Mouse (Mus musculus) stomach, embryonic 16.5 days (tissue): ENCODE measurements around the gene Cd72. TPM values are rescaled to one million over a fixed set of nuclear protein-coding genes. Genes with fewer than 3 reads are reported as not detected.

ENCODE experiments used
- ATAC-seq: fragments of 200-750 bp; cut with Nextera tagmentation; 2 replicates; pipeline ENCODE4 v1.8.0; 2017; ENCODE audit warnings: moderate number of reproducible peaks, moderate TSS enrichment; ENCODE audit not compliant: insufficient read depth, low FRiP score
- H3K27ac ChIP-seq: fragments of 300-500 bp; sonication (generic); 2 replicates; pipeline ENCODE4 v1.5.1; 2014; ENCODE audit warnings: low read length
- H3K27me3 ChIP-seq: fragments of 300-500 bp; sonication (generic); 2 replicates; pipeline ENCODE4 v1.6.1; 2014; ENCODE audit warnings: low read length, control low read depth, mixed read lengths; ENCODE audit not compliant: control insufficient read depth, insufficient read depth
- H3K36me3 ChIP-seq: fragments of 300-500 bp; sonication (generic); 2 replicates; pipeline ENCODE4 v1.6.1; 2014; ENCODE audit warnings: low read length; ENCODE audit not compliant: control insufficient read depth, insufficient read depth
- H3K4me1 ChIP-seq: fragments of 300-500 bp; sonication (generic); 2 replicates; pipeline ENCODE4 v1.6.1; 2014; ENCODE audit warnings: low read length, control low read depth, mixed read lengths; ENCODE audit not compliant: control insufficient read depth, insufficient read depth
- H3K4me2 ChIP-seq: fragments of 300-500 bp; sonication (generic); 2 replicates; pipeline ENCODE4 v1.6.1; 2014; ENCODE audit warnings: low read depth, low read length, mixed read lengths
- H3K4me3 ChIP-seq: fragments of 300-500 bp; sonication (generic); replicated peaks from 2 replicates; pipeline ENCODE4 v1.5.1; 2014; ENCODE audit warnings: mild to moderate bottlenecking, low read length
- H3K9ac ChIP-seq: fragments of 300-500 bp; sonication (generic); 2 replicates; pipeline ENCODE4 v1.6.1; 2014; ENCODE audit warnings: low read length
- H3K9me3 ChIP-seq: fragments of 300-500 bp; sonication (generic); replicated peaks from 2 replicates; pipeline ENCODE4 v1.6.1; 2016; ENCODE audit warnings: low read length, control low read depth; ENCODE audit not compliant: control insufficient read depth
- WGBS: fragments of 180-500 bp; shearing (Covaris S2); extraction: QIAGEN DNeasy Blood & Tissue Kit; methylation state at CpG from one replicate; pipeline ENCODE4 v1.1.7; 2014; 5-methylcytosine and 5-hydroxymethylcytosine counted together
- polyA plus RNA-seq: library from polyadenylated mRNA; unstranded; fragments of >200 nt; fragmentation: Nextera tagmentation; extraction: Ambion mirVana; gene quantifications from 2 replicates; pipeline ENCODE4 v1.2.1, GENCODE M21; 2015

Gene Cd72
- polyA plus RNA-seq, 1 experiment from 2014 or later: 3.5 TPM

DNA sequence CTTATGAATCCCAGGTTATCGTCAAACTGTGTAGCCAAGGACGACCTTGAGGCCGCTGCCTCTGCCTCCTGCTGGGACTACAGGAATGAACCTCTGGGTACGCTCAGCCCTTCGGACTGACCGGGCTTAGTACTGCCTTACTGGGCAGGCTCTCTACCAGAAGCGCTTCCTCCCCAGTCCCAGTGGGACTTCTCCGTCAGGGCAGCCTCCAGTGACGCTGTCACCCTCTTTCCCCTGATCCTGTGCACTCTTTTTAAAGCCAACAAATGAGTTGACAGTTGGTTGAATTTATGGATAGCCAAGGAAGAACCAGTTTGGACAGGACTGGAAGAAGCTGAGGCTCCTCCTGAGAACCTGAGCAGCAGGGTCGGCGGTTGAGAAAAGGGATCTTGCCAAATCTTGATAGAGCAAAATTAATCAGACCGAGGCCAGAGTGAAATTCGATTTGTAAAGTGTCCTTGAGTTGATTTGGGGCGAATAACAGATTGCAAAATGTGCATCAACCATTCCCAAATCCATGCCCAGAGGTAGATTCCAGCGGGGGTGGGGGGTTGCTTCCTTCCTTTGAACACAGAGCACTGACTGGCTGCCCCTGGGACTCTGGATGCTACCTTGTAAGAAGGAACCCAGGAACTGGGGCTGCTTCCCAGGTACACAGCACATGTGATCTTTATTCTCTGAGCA lies 35.3 kb downstream of the Cd72 start:
- no peak for ATAC-seq
- Histone ChIP-seq H3K9ac (no peak overlapping the region), H3K27me3 (no peaks in the 10 kb centered on the region), H3K27ac (peak overlapping the region; percentile 34), H3K4me2 (no peak overlapping the region), H3K4me1 (peaks cover 10% of the 10 kb centered on the region; the same call in 1 of the 2 replicates), H3K36me3 (peaks cover 17% of the 10 kb centered on the region; the same call in 1 of the 2 replicates), H3K9me3 (no peaks in the 10 kb centered on the region), H3K4me3 (no peak overlapping the region)
- WGBS: 66% methylated on average over 15 of the region's 15 CpGs

DNA sequence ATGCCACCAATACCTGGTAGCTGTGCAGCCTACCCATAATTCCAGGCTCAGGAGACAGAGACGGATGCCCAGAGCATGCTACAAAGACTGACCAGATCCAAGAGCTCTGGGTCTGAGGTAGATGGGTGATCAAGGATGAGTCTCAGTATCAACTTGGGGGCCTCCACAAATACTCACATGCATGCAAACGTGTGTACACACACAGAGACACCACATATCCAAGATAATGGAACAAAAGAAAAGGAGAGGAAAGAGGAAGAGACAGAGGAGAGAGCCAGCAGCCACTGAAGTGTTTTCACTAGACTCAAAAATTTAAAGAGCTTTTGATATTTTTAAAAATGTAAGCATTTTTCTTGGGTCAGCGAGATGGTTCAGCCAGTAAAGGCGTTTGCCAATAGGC lies 36.0 kb downstream of the Cd72 start:
- no peak overlapping the region for H3K4me3 ChIP-seq
- 0 out of 2 replicates have a peak overlapping the region, but pooled peaks have one; percentile 38 for H3K9ac ChIP-seq
- WGBS: 72% methylated on average over 4 of the region's 4 CpGs
- H3K36me3 ChIP-seq: peaks cover 12% of the 10 kb centered on the region; the same call in 1 of the 2 replicates
- H3K27me3 ChIP-seq: no peaks in the 10 kb centered on the region
- H3K4me2 ChIP-seq: no peak overlapping the region
- H3K9me3 ChIP-seq: no peaks in the 10 kb centered on the region
- H3K4me1 ChIP-seq: peaks cover 10% of the 10 kb centered on the region; the same call in 1 of the 2 replicates
- H3K27ac ChIP-seq: no peak overlapping the region; the same call in 1 of the 2 replicates
- no peak for ATAC-seq

DNA sequence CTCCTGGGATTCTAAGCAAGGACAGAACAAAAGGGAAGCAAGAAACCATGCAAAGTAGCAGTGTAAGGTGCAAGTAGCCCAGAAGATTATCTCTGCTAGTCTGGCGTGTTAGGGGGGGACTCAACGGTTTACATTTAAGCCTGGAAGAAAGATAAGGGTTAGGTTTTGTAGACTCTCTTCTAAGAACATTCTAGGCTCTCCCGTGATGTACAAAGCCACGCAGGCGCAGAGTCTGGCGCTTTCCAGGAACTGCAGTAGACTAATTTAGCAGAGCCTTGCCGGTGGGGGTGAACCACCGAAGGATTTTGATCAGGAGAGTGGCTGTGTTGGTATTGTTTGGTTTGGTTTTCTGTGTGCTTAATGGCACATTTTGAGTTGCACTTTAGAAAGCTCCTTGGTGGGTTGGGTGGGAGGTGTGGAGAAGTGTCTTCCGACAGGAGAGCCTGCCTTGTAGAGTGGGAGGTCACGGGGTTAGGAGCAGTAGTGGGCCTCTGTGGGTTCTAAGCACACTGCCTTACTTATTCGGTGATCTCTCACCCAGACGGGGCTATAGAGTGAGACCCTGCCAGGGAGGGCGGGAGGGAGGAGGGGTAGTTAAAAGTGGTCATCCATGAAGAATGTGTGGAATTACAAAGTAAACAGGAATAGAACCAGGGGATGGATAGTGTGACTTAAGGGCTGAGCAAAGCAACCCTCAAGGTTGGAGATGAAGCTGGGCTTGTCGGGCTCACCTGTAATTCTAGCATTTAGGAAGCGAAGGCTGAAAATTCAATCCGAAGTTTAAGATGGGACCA lies 37.0 kb downstream of the Cd72 start:
- no peak for ATAC-seq
- Histone ChIP-seq H3K36me3 (peaks cover 10% of the 10 kb centered on the region; the same call in 1 of the 2 replicates), H3K9ac (no peak overlapping the region), H3K9me3 (no peaks in the 10 kb centered on the region), H3K27me3 (no peaks in the 10 kb centered on the region), H3K4me3 (no peak overlapping the region), H3K4me2 (no peak overlapping the region), H3K4me1 (peaks cover 10% of the 10 kb centered on the region; the same call in 1 of the 2 replicates), H3K27ac (no peak overlapping the region)
- 67% methylated on average over 16 of the region's 16 CpGs for WGBS

DNA sequence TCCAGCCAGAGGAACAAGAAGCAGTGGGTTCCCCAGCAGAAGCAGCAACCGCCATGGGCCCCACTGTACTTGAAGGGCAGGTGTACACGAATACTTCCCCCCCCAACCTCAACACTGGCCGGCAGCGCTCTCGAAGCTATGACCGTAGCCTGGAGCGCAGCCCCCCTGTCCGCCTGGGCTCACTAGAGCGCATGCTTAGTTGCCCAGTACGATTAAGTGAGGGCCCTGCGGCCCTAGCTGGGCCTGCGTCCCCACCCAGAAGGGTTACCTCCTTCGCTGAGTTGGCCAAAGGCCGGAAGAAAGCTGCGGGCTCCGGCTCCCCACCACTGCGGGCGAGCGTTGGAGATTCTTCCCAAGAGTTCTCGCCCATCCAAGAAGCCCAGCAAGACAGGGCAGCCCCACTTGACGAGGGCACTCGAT lies 38.3 kb downstream of the Cd72 start:
- ATAC-seq: no peak
- Histone ChIP-seq H3K4me1 (peaks cover 10% of the 10 kb centered on the region; the same call in 1 of the 2 replicates), H3K27me3 (no peaks in the 10 kb centered on the region), H3K36me3 (peaks cover 10% of the 10 kb centered on the region; the same call in 1 of the 2 replicates), H3K4me3 (no peak overlapping the region), H3K9me3 (no peaks in the 10 kb centered on the region), H3K9ac (no peak overlapping the region), H3K4me2 (no peak overlapping the region), H3K27ac (no peak overlapping the region)
- WGBS: 94% methylated on average over 22 of the region's 22 CpGs

- 89% methylated on average over 29 of the region's 29 CpGs for WGBS
- ATAC-seq: no peak
- no peaks in the 10 kb centered on the region for H3K9me3 ChIP-seq
- H3K4me2 ChIP-seq: no peak overlapping the region
- no peak overlapping the region for H3K4me3 ChIP-seq
- peaks cover 10% of the 10 kb centered on the region; the same call in 1 of the 2 replicates for H3K4me1 ChIP-seq
- H3K9ac ChIP-seq: no peak overlapping the region
- H3K27ac ChIP-seq: no peak overlapping the region
- no peaks in the 10 kb centered on the region for H3K27me3 ChIP-seq
- peaks cover 10% of the 10 kb centered on the region; the same call in 1 of the 2 replicates for H3K36me3 ChIP-seq
Measured at GRCm38 (mm10) chr4:43415221-43416070, 39.0 kb downstream of the Cd72 start.

- WGBS: 89% methylated on average over 14 of the region's 14 CpGs
- Histone ChIP-seq H3K4me1 (peaks cover 5% of the 10 kb centered on the region; the same call in 1 of the 2 replicates), H3K4me3 (no peak overlapping the region), H3K9ac (no peak overlapping the region), H3K4me2 (no peak overlapping the region), H3K27me3 (no peaks in the 10 kb centered on the region), H3K36me3 (peaks cover 10% of the 10 kb centered on the region; the same call in 1 of the 2 replicates), H3K9me3 (no peaks in the 10 kb centered on the region), H3K27ac (no peak overlapping the region)
- ATAC-seq: no peak
Measured at GRCm38 (mm10) chr4:43414761-43415160, 39.7 kb downstream of the Cd72 start.

- Histone ChIP-seq H3K4me3 (peak overlapping the region; percentile 56), H3K27ac (peak overlapping the region; percentile 94), H3K36me3 (no peaks in the 10 kb centered on the region), H3K9me3 (no peaks in the 10 kb centered on the region), H3K4me1 (peaks cover 20% of the 10 kb centered on the region), H3K4me2 (peak overlapping the region; percentile 60), H3K27me3 (no peaks in the 10 kb centered on the region), H3K9ac (peak overlapping the region; percentile 74)
- ATAC-seq: no peak
- WGBS: 72% methylated on average over 12 of the region's 12 CpGs
Measured at GRCm38 (mm10) chr4:43407071-43407920, 47.1 kb downstream of the Cd72 start.
